Mouse (Mus musculus) myocyte (in vitro differentiated cells): ENCODE measurements at regions not wholly inside any gene's neighbourhood (a gene's known extent, or its start where the extent isn't known, plus 50 kb on each side); places are given as distances from the start of the nearest gene placed in this dataset.

Experiments used
- H3K27me3 ChIP-seq: one replicate; pipeline ENCODE4 v1.6.1; 2011; ENCODE audit not compliant: control insufficient read depth, insufficient read depth, insufficient read length
- H3K36me3 ChIP-seq: one replicate; pipeline ENCODE4 v1.6.1; 2011; ENCODE audit not compliant: control insufficient read depth, insufficient read depth
- H3K4me2 ChIP-seq: one replicate; pipeline ENCODE4 v1.6.1; 2011; ENCODE audit warnings: low read depth, control low read depth
- H3K4me3 ChIP-seq: one replicate; pipeline ENCODE4 v1.5.1; 2011; ENCODE audit warnings: mild to moderate bottlenecking, control low read depth, moderate library complexity
- H3K79me2 ChIP-seq: one replicate; pipeline ENCODE4 v1.6.1; 2011; ENCODE audit not compliant: control insufficient read depth, insufficient read depth
- H3ac ChIP-seq: one replicate; pipeline ENCODE4 v1.6.1; 2011; ENCODE audit not compliant: control insufficient read depth, insufficient read length
- CEBPB ChIP-seq: IDR thresholded peaks from 2 replicates; pipeline ENCODE4 v1.6.1; 2011; ENCODE audit warnings: mild to moderate bottlenecking, moderate library complexity; ENCODE audit not compliant: poor library complexity, insufficient read depth, severe bottlenecking
- E2F4 ChIP-seq: IDR thresholded peaks from one replicate; pipeline ENCODE4 v1.6.1; 2011; ENCODE audit warnings: mild to moderate bottlenecking, control low read depth, moderate library complexity; ENCODE audit not compliant: insufficient read depth
- MAX ChIP-seq: IDR thresholded peaks from one replicate; pipeline ENCODE4 v1.6.1; 2011; ENCODE audit warnings: low read depth, mild to moderate bottlenecking, control low read depth
- MYOD1 ChIP-seq, 3 experiments: IDR thresholded peaks; one replicate each; pipeline ENCODE4 v1.6.1; 2011; ENCODE audit warnings: control low read depth in 2 of 3, low read depth in 2 of 3, mild to moderate bottlenecking in 2 of 3, moderate library complexity in 1 of 3; ENCODE audit not compliant: insufficient read length in 2 of 3, control insufficient read depth in 1 of 3
- MYOG ChIP-seq, 3 experiments: IDR thresholded peaks; one replicate each; pipeline ENCODE4 v1.6.1; 2011; ENCODE audit warnings: control low read depth in 2 of 3, low read depth in 2 of 3, mild to moderate bottlenecking in 2 of 3; ENCODE audit not compliant: insufficient read length in 2 of 3, control insufficient read depth in 1 of 3, insufficient read depth in 1 of 3
- POLR2A ChIP-seq: IDR thresholded peaks from one replicate; pipeline ENCODE4 v1.6.1; 2011; ENCODE audit warnings: low read depth, mild to moderate bottlenecking, control low read depth, moderate library complexity; ENCODE audit not compliant: insufficient read length
- POLR2AphosphoS2 ChIP-seq: IDR thresholded peaks from one replicate; pipeline ENCODE4 v1.6.1; 2011; ENCODE audit warnings: low read depth, control low read depth; ENCODE audit not compliant: insufficient read length
- REST ChIP-seq: IDR thresholded peaks from one replicate; pipeline ENCODE4 v1.6.1; 2011; ENCODE audit warnings: mild to moderate bottlenecking, control low read depth, moderate library complexity; ENCODE audit not compliant: insufficient read depth, insufficient read length
- SRF ChIP-seq: IDR thresholded peaks from one replicate; pipeline ENCODE4 v1.6.1; 2011; ENCODE audit warnings: low read depth; ENCODE audit not compliant: control insufficient read depth, insufficient read length
- TCF12 ChIP-seq: IDR thresholded peaks from one replicate; pipeline ENCODE4 v1.6.1; 2011; ENCODE audit warnings: mild to moderate bottlenecking, control low read depth; ENCODE audit not compliant: poor library complexity, insufficient read depth, severe bottlenecking
- TCF3 ChIP-seq: IDR thresholded peaks from one replicate; pipeline ENCODE4 v1.6.1; 2011; ENCODE audit warnings: low read depth, control low read depth; ENCODE audit not compliant: insufficient read length
- USF1 ChIP-seq: IDR thresholded peaks from one replicate; pipeline ENCODE4 v1.6.1; 2011; ENCODE audit warnings: low read depth, mild to moderate bottlenecking, control low read depth, moderate library complexity

GRCm38 (mm10) chr8:115476071-115476470 lies 231.5 kb downstream of the Maf start:
- no peaks in the 10 kb centered on the region for H3K36me3 ChIP-seq
- no peak overlapping the region for H3K4me3 ChIP-seq
- H3ac ChIP-seq, result no peak overlapping the region
- H3K4me2 ChIP-seq, result no peak overlapping the region
- peaks cover 4% of the 10 kb centered on the region for H3K27me3 ChIP-seq
- no peaks in the 10 kb centered on the region for H3K79me2 ChIP-seq
- TF ChIP-seq TCF3 (no peak), MYOG (IDR thresholded peaks at IDR 0.05; ENCODE audit: control insufficient read depth in 1 of 3, insufficient read depth in 1 of 3, insufficient read length in 2 of 3, low read depth in 2 of 3) (no peak), POLR2A (no peak), USF1 (no peak), MYOD1 (IDR thresholded peaks at IDR 0.05; ENCODE audit: control insufficient read depth in 1 of 3, insufficient read length in 2 of 3, low read depth in 2 of 3) (no peak), REST (no peak), E2F4 (no peak), TCF12 (no peak), CEBPB (no peak)

GRCm38 (mm10) chr8:115475156-115475555 lies 232.4 kb downstream of the Maf start:
- TF ChIP-seq MYOD1 (IDR thresholded peaks at IDR 0.05; ENCODE audit: control insufficient read depth in 1 of 3, insufficient read length in 2 of 3, low read depth in 2 of 3) (no peak), SRF (no peak), MAX (no peak), POLR2A (no peak), TCF12 (no peak), POLR2AphosphoS2 (no peak), REST (no peak)
- H3K4me2 ChIP-seq, result no peak overlapping the region
- no peaks in the 10 kb centered on the region for H3K36me3 ChIP-seq
- H3K4me3 ChIP-seq, result no peak overlapping the region
- no peak overlapping the region for H3ac ChIP-seq
- peaks cover 4% of the 10 kb centered on the region for H3K27me3 ChIP-seq
- H3K79me2 ChIP-seq, result no peaks in the 10 kb centered on the region

- peaks cover 4% of the 10 kb centered on the region for H3K27me3 ChIP-seq
These were observed 233.6 kb downstream of the Maf start for GRCm38 (mm10) chr8:115473974-115474373.

GRCm38 (mm10) chr8:115466553-115466952 lies 241.0 kb downstream of the Maf start:
- no peaks in the 10 kb centered on the region for H3K79me2 ChIP-seq
- H3K4me3 ChIP-seq, result no peak overlapping the region

More at GRCm38 (mm10) chr8:115473974-115474373, 233.6 kb downstream of the Maf start:
- Histone ChIP-seq H3ac (no peak overlapping the region), H3K79me2 (no peaks in the 10 kb centered on the region), H3K36me3 (no peaks in the 10 kb centered on the region), H3K4me3 (no peak overlapping the region), H3K4me2 (no peak overlapping the region)
- no peak for TF ChIP-seq TCF3
- no peak for TF ChIP-seq CEBPB
- TF ChIP-seq POLR2A, result no peak
- TF ChIP-seq E2F4, result no peak
- TF ChIP-seq POLR2AphosphoS2, result no peak

GRCm38 (mm10) chr8:115466122-115466521 lies 241.5 kb downstream of the Maf start:
- peak in 1 of 3 experiments; percentile 14 for TF ChIP-seq MYOD1 (IDR thresholded peaks at IDR 0.05; ENCODE audit: control insufficient read depth in 1 of 3, insufficient read length in 2 of 3, low read depth in 2 of 3)
- no peak for TF ChIP-seq MAX
- Histone ChIP-seq H3K4me3 (no peak overlapping the region), H3K79me2 (no peaks in the 10 kb centered on the region), H3ac (no peak overlapping the region), H3K4me2 (peak overlapping the region; percentile 30), H3K27me3 (peaks cover 13% of the 10 kb centered on the region), H3K36me3 (no peaks in the 10 kb centered on the region)

More at GRCm38 (mm10) chr8:115466553-115466952, 241.0 kb downstream of the Maf start:
- peak overlapping the region; percentile 30 for H3K4me2 ChIP-seq
- no peaks in the 10 kb centered on the region for H3K36me3 ChIP-seq
- no peak overlapping the region for H3ac ChIP-seq
- peaks cover 12% of the 10 kb centered on the region for H3K27me3 ChIP-seq
- no peak for TF ChIP-seq POLR2A
- TF ChIP-seq TCF12, result no peak
- no peak for TF ChIP-seq MYOD1 (IDR thresholded peaks at IDR 0.05; ENCODE audit: control insufficient read depth in 1 of 3, insufficient read length in 2 of 3, low read depth in 2 of 3)
- no peak for TF ChIP-seq POLR2AphosphoS2
- no peak for TF ChIP-seq TCF3
- TF ChIP-seq CEBPB, result no peak
- TF ChIP-seq MYOG (IDR thresholded peaks at IDR 0.05; ENCODE audit: control insufficient read depth in 1 of 3, insufficient read depth in 1 of 3, insufficient read length in 2 of 3, low read depth in 2 of 3), result no peak
- TF ChIP-seq MAX, result no peak
- no peak for TF ChIP-seq E2F4
- no peak for TF ChIP-seq SRF
- TF ChIP-seq USF1, result no peak
- no peak for TF ChIP-seq REST

- H3K36me3 ChIP-seq, result no peaks in the 10 kb centered on the region
- no peaks in the 10 kb centered on the region for H3K79me2 ChIP-seq
- TF ChIP-seq POLR2AphosphoS2 (no peak), TCF3 (no peak)
- no peak overlapping the region for H3K4me2 ChIP-seq
- no peak overlapping the region for H3K4me3 ChIP-seq
- peaks cover 13% of the 10 kb centered on the region for H3K27me3 ChIP-seq
- H3ac ChIP-seq, result no peak overlapping the region
These were observed 244.9 kb downstream of the Maf start for GRCm38 (mm10) chr8:115462657-115463056.
